Mouse (Mus musculus) common myeloid progenitor, adult 5-6 weeks (primary cell): ENCODE data around the gene Tdgf1. TPM values are rescaled to one million over a fixed set of nuclear protein-coding genes. Genes with fewer than 3 reads are reported as not detected.

Experiments used
- total RNA-seq: library from RNA; stranded (forward); fragments of 200-1000, 187-1606 nt; gene quantifications from 2 replicates; pipeline ENCODE4 v1.2.3, GENCODE M21; 2017

The Tdgf1 gene
- total RNA-seq, 1 experiment from 2014 or later, result not detected

Other genes starting within 250 kb of the Tdgf1 start
- not detected in 2 replicates for gene Myl3, start 204.3 kb downstream of the Tdgf1 start, total RNA-seq
- 0.23 TPM in 1 of 2 replicates, not detected in the other for gene Pth1r, start 199.0 kb downstream of the Tdgf1 start, total RNA-seq
- gene Prss42, start 148.0 kb downstream of the Tdgf1 start, total RNA-seq, result not detected in 2 replicates
- gene Prss44, start 132.2 kb downstream of the Tdgf1 start, total RNA-seq, result not detected in 2 replicates
- not detected in 2 replicates for gene Prss43, start 119.5 kb downstream of the Tdgf1 start, total RNA-seq
- gene Prss45, start 111.6 kb downstream of the Tdgf1 start, total RNA-seq, result not detected in 2 replicates
- gene Prss46, start 101.7 kb downstream of the Tdgf1 start, total RNA-seq, result not detected in 2 replicates
- gene Prss50, start 88.2 kb downstream of the Tdgf1 start, total RNA-seq, result 8.7 and 10.2 TPM in 2 replicates
- gene Als2cl, start 66.3 kb downstream of the Tdgf1 start, total RNA-seq, result 0.87 and 3.1 TPM in 2 replicates
- gene Tmie, start 66.0 kb downstream of the Tdgf1 start, total RNA-seq, result 0.23 TPM in 1 of 2 replicates, not detected in the other
- not detected in 2 replicates for gene Fam240a, start 29.3 kb downstream of the Tdgf1 start, total RNA-seq
- gene Lrrc2, start 5.4 kb upstream of the Tdgf1 start, total RNA-seq, result 0.32 and 1.7 TPM in 2 replicates
- gene Rtp3, start 44.4 kb upstream of the Tdgf1 start, total RNA-seq, result not detected in 2 replicates
- gene Ltf, start 73.1 kb upstream of the Tdgf1 start, total RNA-seq, result 52.3 and 80.1 TPM in 2 replicates
- 9.6 and 10.5 TPM in 2 replicates for gene Ccrl2, start 111.4 kb upstream of the Tdgf1 start, total RNA-seq
- gene Lrrfip2, start 171.4 kb upstream of the Tdgf1 start, total RNA-seq, result 70.2 and 77.5 TPM in 2 replicates